Mouse (Mus musculus) E14TG2a.4 (cell line): ENCODE data around the gene Rnf150.

Experiments
- H3K27me3 ChIP-seq: 2 replicates; pipeline ENCODE4 v1.6.1; 2014; ENCODE audit warnings: low read length, control low read depth; ENCODE audit not compliant: insufficient read depth
- H3K36me3 ChIP-seq: 2 replicates; pipeline ENCODE4 v1.6.1; 2014; ENCODE audit warnings: low read length, control low read depth; ENCODE audit not compliant: insufficient read depth
- H3K4me1 ChIP-seq: replicated peaks from 2 replicates; pipeline ENCODE4 v1.6.1; 2014; ENCODE audit warnings: low read depth, low read length, control low read depth
- H3K4me3 ChIP-seq: replicated peaks from 2 replicates; pipeline ENCODE4 v1.5.1; 2014; ENCODE audit warnings: mild to moderate bottlenecking, low read length
- H3K9me3 ChIP-seq: 2 replicates; pipeline ENCODE4 v1.6.1; 2014; ENCODE audit warnings: low read length, control low read depth
- CTCF ChIP-seq: conservative IDR thresholded peaks from 2 replicates; pipeline ENCODE4 v1.5.1; 2014; ENCODE audit warnings: low read length
- NANOG ChIP-seq: IDR thresholded peaks from 2 replicates; pipeline ENCODE4 v1.6.1; 2014; ENCODE audit warnings: borderline replicate concordance, low read length, mixed read lengths
- POU5F1 ChIP-seq: IDR thresholded peaks from 2 replicates; pipeline ENCODE4 v1.6.1; 2014; ENCODE audit warnings: low read length, borderline replicate concordance

Gene Rnf150

DNA sequence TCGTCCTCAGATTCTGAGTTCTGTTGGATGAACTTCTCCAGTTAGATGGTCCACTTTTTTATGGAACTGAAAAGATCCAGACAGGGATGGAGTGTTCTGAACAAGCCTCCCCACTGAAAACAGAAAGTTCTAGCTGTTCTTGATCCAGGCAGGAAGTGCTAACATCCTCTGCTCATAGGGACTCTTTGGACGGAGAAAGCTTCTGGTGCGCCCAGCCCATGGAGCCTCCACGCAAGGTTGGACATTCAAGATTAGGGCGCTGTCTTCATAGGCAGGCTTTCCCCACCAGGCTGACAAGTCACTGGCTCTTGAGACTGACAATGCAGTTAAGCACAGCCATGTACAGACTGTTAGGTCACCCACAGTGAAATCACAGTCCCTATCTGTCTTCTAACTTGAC is 172.0 kb downstream of the Rnf150 start:
- peaks cover 9% of the 10 kb centered on the region for H3K9me3 ChIP-seq

DNA sequence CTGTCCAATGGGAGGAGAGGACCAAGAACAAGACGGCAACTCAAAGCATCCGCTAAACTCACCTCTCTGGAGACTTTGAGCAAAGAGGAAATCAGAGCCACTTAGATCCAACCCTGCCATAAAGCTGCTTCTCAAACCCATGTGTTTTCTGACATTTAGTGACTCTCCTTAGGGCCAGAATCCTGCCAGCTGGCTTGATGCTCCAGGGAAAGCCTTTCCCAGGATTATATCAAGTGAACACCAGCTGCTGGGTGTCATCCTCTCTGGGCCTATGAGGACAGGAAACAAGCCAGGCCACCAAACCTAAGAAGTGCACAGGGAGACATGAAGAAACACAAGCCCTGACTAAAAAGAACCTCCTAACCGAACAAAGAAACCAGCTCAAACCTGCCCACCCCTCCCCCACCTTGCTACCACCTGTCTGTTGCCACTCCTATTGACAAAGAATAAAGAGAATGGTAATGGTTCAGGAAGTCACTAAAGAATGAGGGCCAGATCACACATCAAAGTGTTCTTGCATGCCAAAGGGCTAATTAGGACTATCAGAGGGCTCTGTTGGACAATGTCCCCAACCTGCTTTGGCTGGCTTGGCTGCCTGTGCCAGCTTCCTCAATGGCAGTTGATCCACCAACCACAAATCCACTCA is 173.5 kb downstream of the Rnf150 start:
- Histone ChIP-seq H3K9me3 (peaks cover 7% of the 10 kb centered on the region), H3K27me3 (no peaks in the 10 kb centered on the region; the same call in 1 of the 2 replicates), H3K4me1 (peaks cover 27% of the 10 kb centered on the region), H3K36me3 (no peaks in the 10 kb centered on the region), H3K4me3 (0 out of 2 replicates have a peak overlapping the region, but pooled peaks have one; percentile 10)
- no peak for TF ChIP-seq CTCF
- TF ChIP-seq NANOG = peak; percentile 86
- 0 out of 2 replicates have a peak, but pooled peaks have one; percentile 6 for TF ChIP-seq POU5F1

More for the DNA sequence above, 172.0 kb downstream of the Rnf150 start:
- Histone ChIP-seq H3K36me3 (no peaks in the 10 kb centered on the region), H3K4me1 (peaks cover 27% of the 10 kb centered on the region), H3K4me3 (no peak overlapping the region), H3K27me3 (no peaks in the 10 kb centered on the region; the same call in 1 of the 2 replicates)
- no peak for TF ChIP-seq NANOG
- no peak for TF ChIP-seq CTCF
- no peak for TF ChIP-seq POU5F1

DNA sequence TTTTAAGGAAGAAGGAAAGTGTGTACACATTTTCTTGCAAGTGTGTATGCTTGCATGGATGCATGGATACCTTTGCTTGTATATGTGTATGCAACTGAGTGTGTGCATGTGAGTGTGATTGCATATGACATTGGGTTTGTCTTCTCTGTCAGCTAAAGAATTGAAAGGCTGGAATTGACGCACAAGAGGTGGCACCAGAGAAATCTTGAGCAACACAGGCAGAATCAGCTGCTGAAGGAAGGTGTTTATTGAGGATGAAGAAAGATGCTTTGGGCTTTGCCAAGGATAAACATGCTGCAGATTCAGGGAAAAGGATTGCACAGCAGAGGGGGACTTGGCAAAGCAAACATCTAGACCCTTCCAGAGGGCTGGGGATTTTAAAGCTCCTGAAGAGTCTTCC is 174.2 kb downstream of the Rnf150 start:
- H3K4me3 ChIP-seq = no peak overlapping the region
- peaks cover 27% of the 10 kb centered on the region for H3K4me1 ChIP-seq
- H3K27me3 ChIP-seq = no peaks in the 10 kb centered on the region; the same call in 1 of the 2 replicates
- H3K36me3 ChIP-seq = no peaks in the 10 kb centered on the region
- TF ChIP-seq CTCF (no peak), POU5F1 (no peak), NANOG (no peak)
- peaks cover 7% of the 10 kb centered on the region for H3K9me3 ChIP-seq

GRCm38 (mm10) chr8:83038575-83038974 is 175.4 kb downstream of the Rnf150 start:
- TF ChIP-seq CTCF = no peak
- TF ChIP-seq NANOG = no peak
- TF ChIP-seq POU5F1 = no peak
- Histone ChIP-seq H3K4me1 (peaks cover 27% of the 10 kb centered on the region), H3K27me3 (no peaks in the 10 kb centered on the region; the same call in 1 of the 2 replicates), H3K9me3 (peaks cover 7% of the 10 kb centered on the region), H3K4me3 (no peak overlapping the region), H3K36me3 (no peaks in the 10 kb centered on the region)

- H3K4me3 ChIP-seq = no peak overlapping the region
- no peak for TF ChIP-seq NANOG
- no peak for TF ChIP-seq POU5F1
- no peak for TF ChIP-seq CTCF
- peaks cover 7% of the 10 kb centered on the region for H3K9me3 ChIP-seq
- H3K36me3 ChIP-seq = no peaks in the 10 kb centered on the region
- peaks cover 14% of the 10 kb centered on the region for H3K4me1 ChIP-seq
- no peaks in the 10 kb centered on the region; the same call in 1 of the 2 replicates for H3K27me3 ChIP-seq
Measured at GRCm38 (mm10) chr8:83041440-83041839, 178.3 kb downstream of the Rnf150 start.

- TF ChIP-seq POU5F1 (no peak), NANOG (no peak), CTCF (no peak)
- Histone ChIP-seq H3K4me1 (no peaks in the 10 kb centered on the region), H3K9me3 (no peaks in the 10 kb centered on the region), H3K27me3 (no peaks in the 10 kb centered on the region), H3K36me3 (no peaks in the 10 kb centered on the region), H3K4me3 (no peak overlapping the region)
Measured at GRCm38 (mm10) chr8:83046912-83047311, 183.8 kb downstream of the Rnf150 start.

GRCm38 (mm10) chr8:83048527-83048926 is 185.4 kb downstream of the Rnf150 start:
- no peak for TF ChIP-seq POU5F1
- TF ChIP-seq NANOG = no peak
- TF ChIP-seq CTCF = no peak
- Histone ChIP-seq H3K4me3 (no peak overlapping the region), H3K9me3 (no peaks in the 10 kb centered on the region), H3K27me3 (no peaks in the 10 kb centered on the region), H3K4me1 (no peaks in the 10 kb centered on the region), H3K36me3 (no peaks in the 10 kb centered on the region)

DNA sequence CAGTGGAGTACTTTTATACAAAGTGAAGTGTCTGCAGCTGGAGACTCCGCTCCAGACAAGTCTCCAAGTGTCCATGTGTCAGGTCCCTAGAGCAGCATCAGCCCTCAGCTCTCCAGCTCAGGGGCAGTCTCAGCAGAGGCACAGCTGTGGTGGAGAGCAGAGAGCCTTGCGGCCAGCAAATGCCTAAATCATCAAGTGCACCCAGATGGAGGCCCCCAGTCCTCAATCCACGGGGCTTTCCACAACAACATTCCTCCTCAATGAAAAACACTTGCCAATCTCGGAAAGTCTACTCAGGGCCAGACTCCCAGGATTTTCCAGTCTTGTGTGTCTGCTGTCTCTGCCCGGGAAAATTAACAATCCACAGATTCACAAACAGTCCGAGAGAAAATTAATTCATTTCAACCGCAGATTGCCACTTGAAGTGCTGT is 186.0 kb downstream of the Rnf150 start:
- Histone ChIP-seq H3K4me1 (no peaks in the 10 kb centered on the region), H3K9me3 (no peaks in the 10 kb centered on the region), H3K4me3 (no peak overlapping the region), H3K27me3 (no peaks in the 10 kb centered on the region), H3K36me3 (no peaks in the 10 kb centered on the region)
- TF ChIP-seq NANOG (no peak), POU5F1 (no peak), CTCF (no peak)

- Histone ChIP-seq H3K4me3 (no peak overlapping the region), H3K27me3 (no peaks in the 10 kb centered on the region), H3K4me1 (no peaks in the 10 kb centered on the region), H3K9me3 (no peaks in the 10 kb centered on the region), H3K36me3 (no peaks in the 10 kb centered on the region)
- TF ChIP-seq CTCF = no peak
- TF ChIP-seq NANOG = no peak
- no peak for TF ChIP-seq POU5F1
Measured at GRCm38 (mm10) chr8:83049616-83050015, 186.5 kb downstream of the Rnf150 start.
